Mouse (Mus musculus): ENCODE data around the gene Dpm3. TPM values are rescaled to one million over a fixed set of nuclear protein-coding genes. Genes with fewer than 3 reads are reported as not detected.
A peak's percentile ranks its signal among the peaks of the same experiment; 100 is the strongest.

The Dpm3 gene
- polyA plus RNA-seq, 1 experiment from 2014 or later, result 94.1 TPM

- H3K27me3 ChIP-seq (ENCODE audit: control insufficient read depth, insufficient read depth, low read length), result peaks cover 24% of the 10 kb centered on the region
Measured at GRCm38 (mm10) chr3:89233562-89234110, 25.5 kb upstream of the Dpm3 start.

GRCm38 (mm10) chr3:89236516-89236915 is 22.6 kb upstream of the Dpm3 start:
- Histone ChIP-seq H3K9me3 (replicated peaks; ENCODE audit: control insufficient read depth, low read length) (no peaks in the 10 kb centered on the region), H3K4me2 (no peak overlapping the region), H3K36me3 (ENCODE audit: control insufficient read depth, insufficient read depth, low read length) (no peaks in the 10 kb centered on the region), H3K27me3 (ENCODE audit: control insufficient read depth, insufficient read depth, low read length) (peaks cover 7% of the 10 kb centered on the region), H3K4me3 (ENCODE audit: low read depth, low read length) (no peak overlapping the region), H3K9ac (ENCODE audit: low read depth, low read length) (no peak overlapping the region), H3K4me1 (ENCODE audit: control insufficient read depth, insufficient read depth, low read length) (no peaks in the 10 kb centered on the region), H3K27ac (ENCODE audit: low read depth, low read length) (no peak overlapping the region)
- WGBS (ENCODE audit: insufficient replicate concordance), result 84% methylated on average over 10 of the region's 10 CpGs
- ATAC-seq (replicated peaks; ENCODE audit: insufficient number of reproducible peaks, low FRiP score, low TSS enrichment), result no peak

More at GRCm38 (mm10) chr3:89233562-89234110, 25.5 kb upstream of the Dpm3 start:
- ATAC-seq (replicated peaks; ENCODE audit: insufficient number of reproducible peaks, low FRiP score, low TSS enrichment), result no peak
- H3K9me3 ChIP-seq (replicated peaks; ENCODE audit: control insufficient read depth, low read length), result no peaks in the 10 kb centered on the region
- H3K36me3 ChIP-seq (ENCODE audit: control insufficient read depth, insufficient read depth, low read length), result no peaks in the 10 kb centered on the region
- 70% methylated on average over 14 of the region's 14 CpGs for WGBS (ENCODE audit: insufficient replicate concordance)
- H3K4me3 ChIP-seq (ENCODE audit: low read depth, low read length), result no peak overlapping the region
- peaks cover under 1% of the 10 kb centered on the region; the same call in 1 of the 2 replicates for H3K4me1 ChIP-seq (ENCODE audit: control insufficient read depth, insufficient read depth, low read length)
- no peak overlapping the region for H3K9ac ChIP-seq (ENCODE audit: low read depth, low read length)
- no peak overlapping the region for H3K27ac ChIP-seq (ENCODE audit: low read depth, low read length)
- peak overlapping the region; percentile 23; the same call in 1 of the 2 replicates for H3K4me2 ChIP-seq

- ATAC-seq (replicated peaks; ENCODE audit: insufficient number of reproducible peaks, low FRiP score, low TSS enrichment), result no peak
- H3K9ac ChIP-seq (ENCODE audit: low read depth, low read length), result no peak overlapping the region
- H3K4me1 ChIP-seq (ENCODE audit: control insufficient read depth, insufficient read depth, low read length), result no peaks in the 10 kb centered on the region
- no peak overlapping the region for H3K4me2 ChIP-seq
- H3K27ac ChIP-seq (ENCODE audit: low read depth, low read length), result no peak overlapping the region
- 91% methylated on average over 21 of the region's 21 CpGs for WGBS (ENCODE audit: insufficient replicate concordance)
- H3K4me3 ChIP-seq (ENCODE audit: low read depth, low read length), result no peak overlapping the region
- no peaks in the 10 kb centered on the region for H3K9me3 ChIP-seq (replicated peaks; ENCODE audit: control insufficient read depth, low read length)
- H3K27me3 ChIP-seq (ENCODE audit: control insufficient read depth, insufficient read depth, low read length), result peaks cover 7% of the 10 kb centered on the region
- no peaks in the 10 kb centered on the region for H3K36me3 ChIP-seq (ENCODE audit: control insufficient read depth, insufficient read depth, low read length)
Measured at GRCm38 (mm10) chr3:89237682-89238081, 21.5 kb upstream of the Dpm3 start.

GRCm38 (mm10) chr3:89238494-89238893 is 20.7 kb upstream of the Dpm3 start:
- Histone ChIP-seq H3K36me3 (ENCODE audit: control insufficient read depth, insufficient read depth, low read length) (no peaks in the 10 kb centered on the region), H3K27me3 (ENCODE audit: control insufficient read depth, insufficient read depth, low read length) (peaks cover 7% of the 10 kb centered on the region), H3K4me1 (ENCODE audit: control insufficient read depth, insufficient read depth, low read length) (no peaks in the 10 kb centered on the region), H3K9me3 (replicated peaks; ENCODE audit: control insufficient read depth, low read length) (no peaks in the 10 kb centered on the region), H3K4me2 (no peak overlapping the region), H3K27ac (ENCODE audit: low read depth, low read length) (no peak overlapping the region), H3K4me3 (ENCODE audit: low read depth, low read length) (no peak overlapping the region), H3K9ac (ENCODE audit: low read depth, low read length) (no peak overlapping the region)
- no peak for ATAC-seq (replicated peaks; ENCODE audit: insufficient number of reproducible peaks, low FRiP score, low TSS enrichment)
- 67% methylated on average over 12 of the region's 12 CpGs for WGBS (ENCODE audit: insufficient replicate concordance)

- Histone ChIP-seq H3K4me1 (ENCODE audit: control insufficient read depth, insufficient read depth, low read length) (peaks cover 19% of the 10 kb centered on the region), H3K9ac (ENCODE audit: low read depth, low read length) (no peak overlapping the region), H3K4me2 (no peak overlapping the region), H3K27me3 (ENCODE audit: control insufficient read depth, insufficient read depth, low read length) (peaks cover 21% of the 10 kb centered on the region), H3K9me3 (replicated peaks; ENCODE audit: control insufficient read depth, low read length) (no peaks in the 10 kb centered on the region), H3K27ac (ENCODE audit: low read depth, low read length) (no peak overlapping the region), H3K4me3 (ENCODE audit: low read depth, low read length) (no peak overlapping the region), H3K36me3 (ENCODE audit: control insufficient read depth, insufficient read depth, low read length) (no peaks in the 10 kb centered on the region)
- 69% methylated on average over 9 of the region's 9 CpGs for WGBS (ENCODE audit: insufficient replicate concordance)
- ATAC-seq (replicated peaks; ENCODE audit: insufficient number of reproducible peaks, low FRiP score, low TSS enrichment), result no peak
Measured at GRCm38 (mm10) chr3:89242331-89242895, 16.7 kb upstream of the Dpm3 start.

- H3K27me3 ChIP-seq (ENCODE audit: control insufficient read depth, insufficient read depth, low read length), result peaks cover 21% of the 10 kb centered on the region
- 14% methylated on average over 14 of the region's 14 CpGs for WGBS (ENCODE audit: insufficient replicate concordance)
Measured at GRCm38 (mm10) chr3:89243609-89244008, 15.5 kb upstream of the Dpm3 start.

GRCm38 (mm10) chr3:89244158-89244981 is 14.8 kb upstream of the Dpm3 start:
- Histone ChIP-seq H3K27me3 (ENCODE audit: control insufficient read depth, insufficient read depth, low read length) (peaks cover 21% of the 10 kb centered on the region), H3K36me3 (ENCODE audit: control insufficient read depth, insufficient read depth, low read length) (no peaks in the 10 kb centered on the region; the same call in 1 of the 2 replicates), H3K9ac (ENCODE audit: low read depth, low read length) (no peak overlapping the region), H3K4me1 (ENCODE audit: control insufficient read depth, insufficient read depth, low read length) (peaks cover 22% of the 10 kb centered on the region), H3K4me2 (peak overlapping the region; percentile 75), H3K9me3 (replicated peaks; ENCODE audit: control insufficient read depth, low read length) (no peaks in the 10 kb centered on the region), H3K4me3 (ENCODE audit: low read depth, low read length) (peak overlapping the region; percentile 44), H3K27ac (ENCODE audit: low read depth, low read length) (no peak overlapping the region)
- ATAC-seq (replicated peaks; ENCODE audit: insufficient number of reproducible peaks, low FRiP score, low TSS enrichment), result no peak
- 10% methylated on average over 25 of the region's 25 CpGs for WGBS (ENCODE audit: insufficient replicate concordance)

More at GRCm38 (mm10) chr3:89243609-89244008, 15.5 kb upstream of the Dpm3 start:
- H3K9me3 ChIP-seq (replicated peaks; ENCODE audit: control insufficient read depth, low read length), result no peaks in the 10 kb centered on the region
- peaks cover 22% of the 10 kb centered on the region for H3K4me1 ChIP-seq (ENCODE audit: control insufficient read depth, insufficient read depth, low read length)
- ATAC-seq (replicated peaks; ENCODE audit: insufficient number of reproducible peaks, low FRiP score, low TSS enrichment), result no peak
- H3K9ac ChIP-seq (ENCODE audit: low read depth, low read length), result no peak overlapping the region
- H3K4me3 ChIP-seq (ENCODE audit: low read depth, low read length), result peak overlapping the region; percentile 14; the same call in 1 of the 2 replicates
- no peak overlapping the region for H3K27ac ChIP-seq (ENCODE audit: low read depth, low read length)
- H3K4me2 ChIP-seq, result peak overlapping the region; percentile 44
- H3K36me3 ChIP-seq (ENCODE audit: control insufficient read depth, insufficient read depth, low read length), result no peaks in the 10 kb centered on the region; the same call in 1 of the 2 replicates

GRCm38 (mm10) chr3:89244982-89245687 is 14.0 kb upstream of the Dpm3 start:
- peaks cover 21% of the 10 kb centered on the region for H3K27me3 ChIP-seq (ENCODE audit: control insufficient read depth, insufficient read depth, low read length)
- H3K36me3 ChIP-seq (ENCODE audit: control insufficient read depth, insufficient read depth, low read length), result no peaks in the 10 kb centered on the region; the same call in 1 of the 2 replicates
- peak overlapping the region; percentile 44 for H3K4me3 ChIP-seq (ENCODE audit: low read depth, low read length)
- H3K9me3 ChIP-seq (replicated peaks; ENCODE audit: control insufficient read depth, low read length), result no peaks in the 10 kb centered on the region
- no peak overlapping the region for H3K27ac ChIP-seq (ENCODE audit: low read depth, low read length)
- peak overlapping the region; percentile 52; the same call in 1 of the 2 replicates for H3K9ac ChIP-seq (ENCODE audit: low read depth, low read length)
- WGBS (ENCODE audit: insufficient replicate concordance), result 2% methylated on average over 20 of the region's 26 CpGs
- H3K4me2 ChIP-seq, result peak overlapping the region; percentile 75
- 0 out of 2 replicates have a peak, but pooled peaks have one; percentile 5 for ATAC-seq (replicated peaks; ENCODE audit: insufficient number of reproducible peaks, low FRiP score, low TSS enrichment)
- peaks cover 22% of the 10 kb centered on the region for H3K4me1 ChIP-seq (ENCODE audit: control insufficient read depth, insufficient read depth, low read length)

Measured in heart, embryonic 11.5 days (tissue).